Mouse (Mus musculus) Patski (cell line): ENCODE data around the gene Lmbrd1. TPM values are rescaled to one million over a fixed set of nuclear protein-coding genes. Genes with fewer than 3 reads are reported as not detected.
"Not testable (repeated sequence)": the region's sequence is repeated elsewhere in the genome, so short reads cannot be mapped to it uniquely, and the experiment has no call there.

Source experiments
- ATAC-seq: fragments of 100-300 bp; one replicate; pipeline ENCODE4 v1.8.0; 2021
- CTCF ChIA-PET: fragments of 350-600 bp; sonication (Branson Sonifier 250); formaldehyde crosslinking; loops from one replicate; lab custom pipeline; 2022; ENCODE audit warnings: inconsistent platforms; lab: Charles Lee
- POLR2A ChIA-PET: fragments of 350-600 bp; sonication (Branson Sonifier 250); formaldehyde crosslinking; loops from one replicate; lab custom pipeline; 2022; ENCODE audit warnings: antibody characterized with exemption, inconsistent platforms; lab: Charles Lee
- DNase-seq: peaks from one replicate; pipeline ENCODE4 v3.0.0-alpha.2; 2011; ENCODE audit warnings: low read depth, low spot score
- H3K27me3 ChIP-seq: fragments of 371-371 bp; one replicate; pipeline ENCODE4 v1.5.1; 2021
- CTCF ChIP-seq: fragments of 100-300 bp; IDR thresholded peaks from one replicate; pipeline ENCODE4 v1.5.1; 2021
- in situ Hi-C: fragments of 300-500 bp; cut with MboI; formaldehyde crosslinking; loops from 3 replicates; pipeline ENCODE4 v1.11.1; 2018; ENCODE audit warnings: low pct_unique_long_range_greater_than_20kb, mixed read lengths
- polyA plus RNA-seq: library from polyadenylated mRNA; unstranded; gene quantifications from one replicate; pipeline ENCODE4 v1.2.3, GENCODE M21; 2021

Lmbrd1 gene
- polyA plus RNA-seq, result 71.1 TPM

DNA sequence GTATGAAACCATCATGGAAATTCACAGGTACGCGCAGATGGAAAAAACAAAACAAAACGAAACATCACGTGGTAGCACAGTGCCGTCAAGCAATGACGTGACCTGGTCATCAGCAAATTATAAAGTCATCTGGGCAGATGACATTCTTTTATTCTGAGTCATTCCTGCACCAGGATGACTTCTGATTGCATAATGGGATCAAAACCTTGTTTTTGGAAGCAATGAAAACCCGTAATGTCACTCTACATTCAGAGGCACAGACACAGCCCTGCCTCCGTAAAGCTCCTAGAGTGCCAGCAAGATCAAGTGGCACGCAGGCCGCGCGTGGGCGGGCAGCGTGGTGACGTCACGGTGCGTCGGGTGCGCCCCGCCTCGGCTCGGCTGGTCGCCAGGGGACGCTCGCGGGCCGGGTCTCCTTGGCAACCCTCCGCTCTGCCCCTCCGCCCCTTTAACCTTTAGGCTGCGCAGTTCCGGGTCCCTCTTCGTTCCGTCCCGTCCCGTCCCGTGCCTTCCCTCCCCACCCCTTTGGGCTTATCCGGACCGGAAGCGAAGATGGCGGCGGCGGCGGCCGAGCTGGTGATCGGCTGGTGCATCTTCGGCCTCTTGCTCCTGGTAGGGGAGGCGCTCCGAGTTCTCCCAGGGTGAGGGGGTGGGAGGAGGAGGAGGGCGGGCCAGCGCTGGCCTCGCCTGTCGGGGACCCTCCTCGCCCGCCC is at the start of gene Lmbrd1:
Gene Lmbrd1 (plus strand): TSS at position 426 of the 713 bp plus-strand sequence.
- in situ Hi-C loops, result no loop called here
- peaks cover 8% of the 10 kb centered on the region for H3K27me3 ChIP-seq
- DNase-seq (peak; percentile 64), ATAC-seq (peak; percentile 96)
- POLR2A ChIA-PET, result no interaction called here
- CTCF ChIA-PET, result no interaction called here
- TF ChIP-seq CTCF, result peak; percentile 99

DNA sequence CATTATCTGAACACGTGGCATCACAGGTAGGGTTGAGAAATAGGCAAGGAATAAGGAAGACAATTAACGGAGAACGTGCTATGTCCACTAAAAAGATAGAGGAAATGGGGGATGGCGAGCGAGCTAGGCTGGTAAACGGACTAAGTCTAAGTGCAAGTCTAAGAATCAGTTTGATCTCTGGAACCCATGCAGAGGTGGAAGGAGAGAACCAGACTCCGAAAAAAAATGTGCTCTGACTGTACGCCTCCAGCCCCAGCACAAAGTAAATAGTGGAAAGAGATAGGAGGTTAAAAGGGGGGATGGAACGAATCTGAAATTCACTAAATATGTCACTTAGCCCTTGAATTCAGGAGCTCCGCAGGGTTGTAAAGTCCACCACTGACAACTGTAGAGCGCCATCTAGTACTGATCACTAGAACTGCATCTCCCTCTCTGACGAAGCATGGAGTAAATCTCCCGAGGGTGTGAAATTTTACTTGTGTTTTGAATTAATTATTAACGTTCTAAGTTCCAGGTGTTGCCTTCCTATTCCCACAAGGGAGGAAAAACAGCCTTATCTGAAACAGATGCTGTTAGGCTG is 44.8 kb upstream of the Lmbrd1 start:
- TF ChIP-seq CTCF, result peak; percentile 52
- peaks cover 38% of the 10 kb centered on the region for H3K27me3 ChIP-seq
- CTCF ChIA-PET, result interaction anchor here (0.6 to 1.5 kb wide), 5 partner anchors 125 to 261 kb away, joined by 3 to 4 read pairs (median 3); no protein-coding TSS in a partner anchor
- in situ Hi-C loops, result loop anchor here (10.0 kb wide), 1 partner anchor 249 kb away; no protein-coding TSS in a partner anchor
- ATAC-seq (no peak), DNase-seq (no peak)
- POLR2A ChIA-PET, result no interaction called here

DNA sequence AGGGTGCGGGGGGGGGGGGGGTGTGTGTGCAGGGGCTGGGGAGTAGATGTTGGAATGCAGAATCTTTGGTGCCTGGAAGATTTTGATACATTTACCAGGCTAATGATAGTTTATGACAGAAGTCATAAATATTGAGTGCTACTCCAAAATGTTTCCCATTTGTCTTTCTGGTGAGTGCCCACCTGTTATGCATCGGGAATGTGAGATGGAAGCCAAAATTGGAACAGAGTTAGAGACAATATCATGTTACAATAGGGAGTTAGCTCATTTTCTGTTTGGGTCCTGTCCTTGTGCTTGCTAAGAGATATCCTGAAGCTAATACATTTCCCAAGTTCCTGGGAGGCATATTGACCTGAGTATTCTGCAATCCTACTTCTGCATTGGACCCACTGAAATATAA is 28.3 kb upstream of the Lmbrd1 start:
- ATAC-seq (no peak), DNase-seq (no peak)
- ChIA-PET POLR2A (no interaction called here), CTCF (interaction anchor here (1.0 kb wide), 1 partner anchor 25 kb away, joined by 4 read pairs; no protein-coding TSS in a partner anchor)
- in situ Hi-C loops, result no loop called here
- H3K27me3 ChIP-seq, result peaks cover 17% of the 10 kb centered on the region
- no peak for TF ChIP-seq CTCF

DNA sequence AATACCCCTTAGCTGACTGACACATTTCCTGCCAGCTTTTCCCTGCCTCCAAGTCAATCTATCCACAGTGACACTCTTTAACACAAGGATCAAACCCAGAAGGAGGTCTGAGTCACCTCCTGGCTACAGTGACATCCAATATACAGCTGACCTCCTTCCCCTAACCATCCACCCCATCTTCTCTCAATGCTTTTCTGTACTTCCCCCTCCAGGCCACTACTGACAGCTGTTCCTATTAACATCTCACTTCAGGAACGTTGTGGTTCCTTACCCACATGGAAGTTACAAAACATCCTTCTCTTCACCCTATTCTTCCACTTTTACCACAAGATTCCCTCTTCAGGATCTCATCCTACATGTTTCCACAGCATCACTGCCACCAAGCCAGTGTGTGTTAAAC is 18.5 kb upstream of the Lmbrd1 start:
- CTCF ChIA-PET, result no interaction called here
- POLR2A ChIA-PET, result no interaction called here
- DNase-seq (no peak), ATAC-seq (no peak)
- in situ Hi-C loops, result no loop called here
- H3K27me3 ChIP-seq, result peaks cover 14% of the 10 kb centered on the region
- TF ChIP-seq CTCF, result no peak

DNA sequence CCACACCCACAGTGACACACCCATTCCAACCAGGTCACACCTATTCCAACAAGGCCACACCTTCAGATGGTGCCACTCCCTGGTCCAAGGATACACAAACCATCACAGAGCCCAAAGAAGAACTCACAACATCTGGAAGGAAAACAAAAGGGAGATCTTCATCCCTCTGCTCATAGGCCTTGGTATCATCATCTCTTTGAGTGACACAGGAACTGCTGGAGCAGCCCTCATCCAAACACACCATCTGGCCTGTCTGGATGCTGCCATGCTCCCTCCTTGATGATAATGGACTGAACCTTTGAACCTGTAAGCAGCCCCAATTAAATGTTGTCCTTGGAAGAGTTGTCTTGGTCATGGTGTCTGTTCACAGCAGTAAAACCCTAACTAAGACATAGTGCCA is 17.8 kb upstream of the Lmbrd1 start:
- CTCF ChIA-PET, POLR2A ChIA-PET, DNase-seq, in situ Hi-C loops, ATAC-seq: not testable (repeated sequence)
- H3K27me3 ChIP-seq, result peaks cover 16% of the 10 kb centered on the region

DNA sequence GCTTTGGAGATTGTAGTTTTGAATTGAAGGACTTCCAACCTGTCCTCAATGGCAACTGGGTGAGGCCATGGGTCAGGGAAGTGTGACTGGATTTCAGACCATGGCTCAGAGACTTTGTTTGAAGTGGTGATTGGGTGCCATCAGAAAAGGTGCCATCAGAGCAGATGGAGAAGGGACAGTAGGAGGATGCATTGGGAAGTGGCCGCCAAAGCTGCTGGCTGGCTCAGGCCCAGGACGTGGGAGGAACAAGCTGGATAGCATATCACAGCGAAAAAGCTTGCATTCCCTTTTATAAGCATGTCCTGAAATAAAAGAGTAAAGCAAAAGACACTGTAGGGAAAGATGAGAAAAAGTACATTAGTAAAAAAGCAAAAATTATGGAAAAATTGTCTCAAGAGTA is 16.9 kb upstream of the Lmbrd1 start:
- in situ Hi-C loops, result no loop called here
- CTCF ChIA-PET, result no interaction called here
- no peak for ATAC-seq
- H3K27me3 ChIP-seq, result peaks cover 20% of the 10 kb centered on the region
- POLR2A ChIA-PET, result no interaction called here
- no peak for TF ChIP-seq CTCF
- no peak for DNase-seq

DNA sequence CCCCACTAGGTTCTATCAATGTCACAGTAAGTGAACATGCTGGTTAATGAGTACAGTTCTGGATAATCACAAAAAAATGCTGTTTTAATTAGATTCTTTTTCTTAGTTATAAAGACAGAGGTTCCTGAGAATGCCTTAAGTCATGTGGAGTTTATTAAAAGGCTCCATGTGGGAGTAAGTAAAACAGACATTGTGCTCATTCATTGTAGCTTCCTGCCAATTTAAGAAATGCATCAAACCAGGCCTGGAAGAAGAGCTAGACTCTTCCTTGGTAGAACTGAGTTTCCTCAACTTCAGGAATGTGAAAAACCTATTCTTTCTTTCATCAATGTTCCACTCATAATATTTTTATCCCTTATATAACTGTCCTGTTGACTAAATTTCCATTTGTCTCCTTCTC is 14.3 kb upstream of the Lmbrd1 start:
- ChIA-PET CTCF (no interaction called here), POLR2A (no interaction called here)
- no peak for DNase-seq
- no peak for ATAC-seq
- in situ Hi-C loops, result no loop called here
- peaks cover 27% of the 10 kb centered on the region for H3K27me3 ChIP-seq
- no peak for TF ChIP-seq CTCF

DNA sequence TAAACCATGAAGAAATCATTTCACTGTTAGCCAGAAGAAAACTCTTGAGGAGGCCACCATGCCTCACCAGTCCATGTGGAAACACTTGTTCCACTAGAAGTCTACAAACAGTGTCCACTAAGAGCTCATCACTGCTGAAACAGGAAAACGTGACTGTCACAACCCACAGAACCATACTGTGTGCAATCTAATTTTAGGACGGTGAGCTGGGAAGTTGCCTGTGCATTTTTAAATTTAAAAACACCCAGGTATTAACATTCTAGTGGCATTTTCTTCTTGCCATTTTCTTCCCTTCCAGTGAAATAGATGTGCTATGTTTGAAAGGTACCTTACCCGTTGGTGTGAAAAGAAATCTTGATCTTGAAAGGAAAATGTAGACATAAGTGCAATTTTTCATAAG is 5.2 kb upstream of the Lmbrd1 start:
- POLR2A ChIA-PET, result no interaction called here
- in situ Hi-C loops, result no loop called here
- H3K27me3 ChIP-seq, result peaks cover 26% of the 10 kb centered on the region
- CTCF ChIA-PET, result no interaction called here
- no peak for DNase-seq
- no peak for ATAC-seq
- no peak for TF ChIP-seq CTCF

DNA sequence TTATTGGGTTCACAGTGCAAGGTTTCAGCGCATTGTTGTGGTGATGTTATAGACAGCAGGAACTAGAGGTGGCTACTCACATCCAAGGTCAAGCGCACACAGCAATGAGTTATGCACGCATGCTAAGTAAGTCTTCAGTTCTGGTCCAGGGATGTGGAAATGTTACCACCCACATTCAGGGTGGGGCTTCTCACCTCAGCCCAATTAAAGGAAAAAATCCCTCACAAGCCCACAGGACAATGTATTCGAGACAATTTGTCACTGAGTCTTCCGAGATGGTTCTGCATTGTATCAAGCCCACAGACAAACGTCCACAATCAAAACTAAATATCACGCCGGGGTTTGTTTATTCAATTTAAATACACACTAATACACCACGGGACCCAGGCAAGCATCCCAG is 724 bp upstream of the Lmbrd1 start:
- TF ChIP-seq CTCF, result no peak
- ATAC-seq (peak; percentile 20), DNase-seq (no peak)
- ChIA-PET CTCF (no interaction called here), POLR2A (no interaction called here)
- in situ Hi-C loops, result no loop called here
- H3K27me3 ChIP-seq, result peaks cover 13% of the 10 kb centered on the region

DNA sequence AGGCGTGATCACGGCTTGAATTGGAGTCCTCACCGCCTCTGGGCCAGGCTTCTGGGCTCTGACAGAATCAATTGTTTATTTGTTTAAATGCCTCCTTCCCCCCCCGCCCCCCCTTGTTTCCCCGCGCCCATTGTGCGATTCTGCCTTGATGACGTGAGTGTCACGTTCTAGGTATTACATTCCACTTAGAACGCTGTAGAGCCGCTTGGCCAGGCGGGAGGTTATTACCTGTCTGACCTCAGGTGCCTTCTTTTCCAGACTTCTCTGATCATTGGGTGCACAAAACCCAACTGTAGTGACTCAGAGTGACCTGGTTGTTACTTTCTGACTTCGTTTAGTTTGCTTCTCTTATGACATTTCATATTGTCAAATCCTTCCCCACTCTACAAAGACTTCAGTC is 641 bp downstream of the Lmbrd1 start:
- TF ChIP-seq CTCF, result no peak
- POLR2A ChIA-PET, result no interaction called here
- peaks cover 3% of the 10 kb centered on the region for H3K27me3 ChIP-seq
- DNase-seq (no peak), ATAC-seq (peak; percentile 10)
- in situ Hi-C loops, result no loop called here
- CTCF ChIA-PET, result no interaction called here

DNA sequence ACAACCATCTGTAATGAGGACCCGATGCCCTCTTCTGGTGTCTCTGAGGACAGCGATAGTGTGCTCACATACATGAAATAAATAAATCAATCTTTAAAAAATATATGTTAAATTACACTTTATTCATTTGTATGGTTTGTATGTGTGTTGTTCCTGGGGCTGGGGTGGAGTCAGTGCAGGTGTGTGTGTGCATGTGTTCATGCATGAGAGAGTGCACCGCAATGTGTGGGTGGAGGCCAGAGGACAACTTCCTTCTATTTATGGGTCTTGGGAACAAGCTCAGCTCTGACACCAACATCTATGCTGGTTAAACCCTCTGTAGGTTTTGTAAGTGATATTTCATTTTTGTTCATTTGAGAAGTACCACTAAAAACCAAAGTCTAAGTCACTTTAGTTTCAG is 2.6 kb downstream of the Lmbrd1 start:
- in situ Hi-C loops, result no loop called here
- POLR2A ChIA-PET, result no interaction called here
- CTCF ChIA-PET, result no interaction called here
- no peak for TF ChIP-seq CTCF
- no peak for DNase-seq
- no peak for ATAC-seq
- H3K27me3 ChIP-seq, result no peaks in the 10 kb centered on the region
